8 mouse cellular contexts compared by ENCODE assay signal in the genomic region with DNA sequence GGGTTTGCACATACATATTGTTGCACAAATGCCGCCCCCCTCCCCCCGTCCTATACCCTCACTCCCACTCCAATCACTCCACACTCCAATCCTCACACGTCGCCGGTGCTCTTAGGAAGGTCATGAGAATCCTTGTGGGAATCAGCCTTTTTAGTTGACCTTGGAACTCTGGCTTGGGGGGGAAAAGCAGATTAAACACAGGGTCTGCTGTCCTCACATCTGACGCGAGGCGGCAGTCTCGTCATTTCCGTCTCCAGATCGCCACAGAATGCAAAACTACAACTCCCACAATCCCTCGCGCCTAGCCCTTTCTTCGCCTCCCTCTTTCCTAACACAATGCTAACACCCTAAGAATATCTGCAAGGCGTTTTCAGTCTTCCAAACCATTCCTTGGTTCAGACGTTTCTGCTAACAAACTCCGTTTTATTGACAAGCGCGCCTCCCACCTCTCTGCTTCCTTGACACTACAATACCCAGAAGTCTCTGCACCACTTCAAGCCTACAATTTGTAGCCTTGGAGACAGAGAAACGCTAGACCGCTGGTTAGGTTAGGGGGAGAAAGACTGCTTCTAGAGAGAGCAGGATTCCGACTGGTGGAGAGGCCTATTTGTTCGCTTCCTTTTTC. TPM values are rescaled to one million over a fixed set of nuclear protein-coding genes. Genes with fewer than 3 reads are reported as not detected.
DNase-seq lines count a peak whose midpoint lies in the region; ATAC-seq lines count a peak whose summit lies in the region.

No protein-coding gene starts in this region.

- no peaks in the 10 kb centered on the region for H3K9me3 ChIP-seq in hindbrain, embryonic 16.5 days (ENCODE audit: control insufficient read depth, low read length)

- H3K79me2 ChIP-seq in macrophage (ENCODE audit: inconsistent target): no peaks in the 10 kb centered on the region

- H3K4me3 ChIP-seq in hindbrain, embryonic 16.5 days (ENCODE audit: low read length): peak overlapping the region; percentile 58
- peak overlapping the region; percentile 70 for H3K4me3 ChIP-seq in macrophage (ENCODE audit: inconsistent target)

- peak overlapping the region; percentile 70 for H3K9ac ChIP-seq in hindbrain, embryonic 16.5 days (ENCODE audit: low read depth, low read length)

- H3K4me2 ChIP-seq in hindbrain, embryonic 16.5 days (ENCODE audit: low read length): peak overlapping the region; percentile 61

- H3K36me3 ChIP-seq in hindbrain, embryonic 16.5 days (ENCODE audit: control insufficient read depth, insufficient read depth, low read length): no peaks in the 10 kb centered on the region
- H3K36me3 ChIP-seq in macrophage (ENCODE audit: inconsistent target): no peaks in the 10 kb centered on the region

- WGBS in hindbrain, embryonic 16.5 days: 2% methylated on average over 23 of the region's 23 CpGs
- WGBS in macrophage (ENCODE audit: missing documents): 3% methylated on average over 23 of the region's 23 CpGs

- peak; percentile 79 for ATAC-seq in hindbrain, embryonic 16.5 days

- H3K27me3 ChIP-seq in hindbrain, embryonic 16.5 days (replicated peaks; ENCODE audit: control insufficient read depth, insufficient read depth, low read length): no peaks in the 10 kb centered on the region

- peak overlapping the region; percentile 84 for H3K27ac ChIP-seq in hindbrain, embryonic 16.5 days (ENCODE audit: low read depth, low read length)
- H3K27ac ChIP-seq in macrophage: peak overlapping the region; percentile 80

- peaks cover 18% of the 10 kb centered on the region for H3K4me1 ChIP-seq in hindbrain, embryonic 16.5 days (ENCODE audit: control insufficient read depth, insufficient read depth, low read depth, low read length)

- DNase-seq in T-cell, adult 2 months (ENCODE audit: low spot score): peak; percentile 74
- peak; percentile 83 to 85 for DNase-seq in cerebellum, postnatal 25 days
- DNase-seq in frontal cortex, postnatal 36 days (ENCODE audit: low spot score in 2 of 2): peak; percentile 84 to 87
- peak; percentile 81 to 87 for DNase-seq in left cerebral cortex, adult 18-20 months (ENCODE audit: low spot score in 2 of 2)
- DNase-seq in right cerebral cortex, adult 18-20 months: peak; percentile 88
- DNase-seq in urinary bladder, postnatal 25 days (ENCODE audit: low spot score): peak; percentile 65

RNA-seq across cellular contexts. Expression of gene Zfp667, which starts 2.8 kb away (rescaled TPM):
- polyA plus RNA-seq in hindbrain, embryonic 16.5 days (2015; fragmentation: Nextera tagmentation; extraction: Ambion mirVana): 14.0 and 14.5 TPM in 2 replicates
- total RNA-seq in left cerebral cortex, adult 18-20 months (2021): 10 to 100 TPM; 15.8 to 16.8 TPM
- total RNA-seq in macrophage (2018; cell fraction: chromatin; rRNA removed): 10 to 100 TPM in 7 of 26 experiments, 1 to 10 TPM in 13, under 1 TPM in 5, not detected in 1; 0.51 to 36.9 (median 3.3) TPM
- total RNA-seq in macrophage (2018; cell fraction: cytosol; rRNA removed): 1 to 10 TPM in 12 of 26 experiments, under 1 TPM in 14; 0.26 to 3.8 (median 0.94) TPM
- total RNA-seq in macrophage (2018; cell fraction: nucleus; rRNA removed): 10 to 100 TPM in 3 of 26 experiments, 1 to 10 TPM in 14, under 1 TPM in 9; 0.24 to 17.0 (median 1.8) TPM
- polyA plus RNA-seq in macrophage (2018): 1.4 to 1.9 TPM (median 1.7 TPM) in 3 replicates

RNA-seq across cellular contexts. Expression of gene Epp13, which starts 31.1 kb away (rescaled TPM):
- not detected in 2 replicates for polyA plus RNA-seq in hindbrain, embryonic 16.5 days (2015; fragmentation: Nextera tagmentation; extraction: Ambion mirVana)
- total RNA-seq in left cerebral cortex, adult 18-20 months (2021): not detected
- total RNA-seq in macrophage (2018; cell fraction: chromatin; rRNA removed): not detected
- total RNA-seq in macrophage (2018; cell fraction: cytosol; rRNA removed): not detected
- total RNA-seq in macrophage (2018; cell fraction: nucleus; rRNA removed): not detected
- not detected in 3 replicates for polyA plus RNA-seq in macrophage (2018)

RNA-seq across cellular contexts. Expression of gene Zfp583, which starts 47.5 kb away (rescaled TPM):
- polyA plus RNA-seq in hindbrain, embryonic 16.5 days (2015; fragmentation: Nextera tagmentation; extraction: Ambion mirVana): 14.7 and 14.8 TPM in 2 replicates
- 10 to 100 TPM; 10.2 to 13.1 TPM for total RNA-seq in left cerebral cortex, adult 18-20 months (2021)
- 10 to 100 TPM in 1 of 26 experiments, 1 to 10 TPM in 25; 1.1 to 11.1 (median 4.2) TPM for total RNA-seq in macrophage (2018; cell fraction: chromatin; rRNA removed)
- 1 to 10 TPM in 20 of 26 experiments, under 1 TPM in 6; 0.19 to 3.4 (median 1.4) TPM for total RNA-seq in macrophage (2018; cell fraction: cytosol; rRNA removed)
- total RNA-seq in macrophage (2018; cell fraction: nucleus; rRNA removed): 1 to 10 TPM; 1.2 to 9.6 (median 2.9) TPM
- 1.3 to 3.0 TPM (median 1.3 TPM) in 3 replicates for polyA plus RNA-seq in macrophage (2018)

RNA-seq across cellular contexts. Expression of gene Gm3854, which starts 60.0 kb away (rescaled TPM):
- polyA plus RNA-seq in hindbrain, embryonic 16.5 days (2015; fragmentation: Nextera tagmentation; extraction: Ambion mirVana): 7.7 and 8.0 TPM in 2 replicates
- 1 to 10 TPM; 4.8 to 5.4 TPM for total RNA-seq in left cerebral cortex, adult 18-20 months (2021)
- total RNA-seq in macrophage (2018; cell fraction: chromatin; rRNA removed): under 1 TPM in 1 of 26 experiments, not detected in 25; 0.31 TPM
- under 1 TPM in 1 of 26 experiments, not detected in 25; 0.05 TPM for total RNA-seq in macrophage (2018; cell fraction: cytosol; rRNA removed)
- total RNA-seq in macrophage (2018; cell fraction: nucleus; rRNA removed): under 1 TPM in 2 of 26 experiments, not detected in 24; 0.21 to 0.34 TPM
- polyA plus RNA-seq in macrophage (2018): 0.07 TPM in 1 of 3 replicates, not detected in the others

Comparison
In these comparisons a context has a peak if more than half of its experiments do, and no peak if none do; other contexts are left out.
1. Peak in every context shown above with its lines: DNase-seq, ATAC-seq, H3K4me3 ChIP-seq and H3K27ac ChIP-seq.